Mouse (Mus musculus): ENCODE results near the gene Tgfbr3l. TPM values are rescaled to one million over a fixed set of nuclear protein-coding genes. Genes with fewer than 3 reads are reported as not detected.
"Not testable (repeated sequence)": the region's sequence is repeated elsewhere in the genome, so short reads cannot be mapped to it uniquely, and the experiment has no call there.

Tgfbr3l gene
- total RNA-seq, 1 experiment from 2014 or later, result 1.6 TPM

- ATAC-seq (replicated peaks in 1 of 2; ENCODE audit: insufficient read depth in 1 of 2, low FRiP score in 2 of 2, low TSS enrichment in 1 of 2, low read depth in 1 of 2, poor library complexity in 2 of 2, severe bottlenecking in 2 of 2), result no peak
These were observed 20.1 kb upstream of the Tgfbr3l start for GRCm38 (mm10) chr8:4227919-4228318.

- ATAC-seq (replicated peaks in 1 of 2; ENCODE audit: insufficient read depth in 1 of 2, low FRiP score in 2 of 2, low TSS enrichment in 1 of 2, low read depth in 1 of 2, poor library complexity in 2 of 2, severe bottlenecking in 2 of 2), result no peak
These were observed 18.2 kb upstream of the Tgfbr3l start for GRCm38 (mm10) chr8:4229784-4230183.

- no peak for ATAC-seq (replicated peaks in 1 of 2; ENCODE audit: insufficient read depth in 1 of 2, low FRiP score in 2 of 2, low TSS enrichment in 1 of 2, low read depth in 1 of 2, poor library complexity in 2 of 2, severe bottlenecking in 2 of 2)
These were observed 17.2 kb upstream of the Tgfbr3l start for GRCm38 (mm10) chr8:4230612-4231351.

- peak in 1 of 2 experiments; percentile 0; a peak in 1 of 4 replicates for ATAC-seq (replicated peaks in 1 of 2; ENCODE audit: insufficient read depth in 1 of 2, low FRiP score in 2 of 2, low TSS enrichment in 1 of 2, low read depth in 1 of 2, poor library complexity in 2 of 2, severe bottlenecking in 2 of 2)
These were observed 10.1 kb upstream of the Tgfbr3l start for GRCm38 (mm10) chr8:4237814-4238433.

- peak; percentile 92 to 94 for ATAC-seq (replicated peaks in 1 of 2; ENCODE audit: insufficient read depth in 1 of 2, low FRiP score in 2 of 2, low TSS enrichment in 1 of 2, low read depth in 1 of 2, poor library complexity in 2 of 2, severe bottlenecking in 2 of 2)
These were observed 9.4 kb upstream of the Tgfbr3l start, which contains the start of the genes Map2k7 and Gm49320 for GRCm38 (mm10) chr8:4238434-4239192. TSS of gene Map2k7 (plus strand) at chr8:4238740. TSS of gene Gm49320 (plus strand) at chr8:4238865.

- ATAC-seq (replicated peaks in 1 of 2; ENCODE audit: insufficient read depth in 1 of 2, low FRiP score in 2 of 2, low TSS enrichment in 1 of 2, low read depth in 1 of 2, poor library complexity in 2 of 2, severe bottlenecking in 2 of 2), result peak in 1 of 2 experiments; percentile 8; a peak in 1 of 4 replicates
These were observed 8.7 kb upstream of the Tgfbr3l start for GRCm38 (mm10) chr8:4239193-4239890.

- no peak for ATAC-seq (replicated peaks in 1 of 2; ENCODE audit: insufficient read depth in 1 of 2, low FRiP score in 2 of 2, low TSS enrichment in 1 of 2, low read depth in 1 of 2, poor library complexity in 2 of 2, severe bottlenecking in 2 of 2)
These were observed 3.0 kb upstream of the Tgfbr3l start for GRCm38 (mm10) chr8:4245061-4245460.

- ATAC-seq (replicated peaks in 1 of 2; ENCODE audit: insufficient read depth in 1 of 2, low FRiP score in 2 of 2, low TSS enrichment in 1 of 2, low read depth in 1 of 2, poor library complexity in 2 of 2, severe bottlenecking in 2 of 2), result no peak
These were observed 2.3 kb upstream of the Tgfbr3l start for GRCm38 (mm10) chr8:4245737-4246136.

GRCm38 (mm10) chr8:4247241-4247640 is 773 bp upstream of the Tgfbr3l start:
- ATAC-seq (replicated peaks in 1 of 2; ENCODE audit: insufficient read depth in 1 of 2, low FRiP score in 2 of 2, low TSS enrichment in 1 of 2, low read depth in 1 of 2, poor library complexity in 2 of 2, severe bottlenecking in 2 of 2), result no peak

GRCm38 (mm10) chr8:4249213-4249612 is 1.2 kb downstream of the Tgfbr3l start:
- ATAC-seq (replicated peaks in 1 of 2; ENCODE audit: insufficient read depth in 1 of 2, low FRiP score in 2 of 2, low TSS enrichment in 1 of 2, low read depth in 1 of 2, poor library complexity in 2 of 2, severe bottlenecking in 2 of 2), result no peak

GRCm38 (mm10) chr8:4250306-4250970 is 2.4 kb downstream of the Tgfbr3l start:
- peak; percentile 68 to 80 for ATAC-seq (replicated peaks in 1 of 2; ENCODE audit: insufficient read depth in 1 of 2, low FRiP score in 2 of 2, low TSS enrichment in 1 of 2, low read depth in 1 of 2, poor library complexity in 2 of 2, severe bottlenecking in 2 of 2)

GRCm38 (mm10) chr8:4252116-4252760 is 4.2 kb downstream of the Tgfbr3l start:
- no peak for ATAC-seq (replicated peaks in 1 of 2; ENCODE audit: insufficient read depth in 1 of 2, low FRiP score in 2 of 2, low TSS enrichment in 1 of 2, low read depth in 1 of 2, poor library complexity in 2 of 2, severe bottlenecking in 2 of 2)

- ATAC-seq (replicated peaks in 1 of 2; ENCODE audit: insufficient read depth in 1 of 2, low FRiP score in 2 of 2, low TSS enrichment in 1 of 2, low read depth in 1 of 2, poor library complexity in 2 of 2, severe bottlenecking in 2 of 2), result peak; percentile 85 to 93
These were observed 5.2 kb downstream of the Tgfbr3l start, which contains the start of gene Snapc2 for GRCm38 (mm10) chr8:4252934-4253841. TSS of gene Snapc2 (plus strand) at chr8:4253080.

GRCm38 (mm10) chr8:4254001-4254400 is 6.0 kb downstream of the Tgfbr3l start:
- ATAC-seq (replicated peaks in 1 of 2; ENCODE audit: insufficient read depth in 1 of 2, low FRiP score in 2 of 2, low TSS enrichment in 1 of 2, low read depth in 1 of 2, poor library complexity in 2 of 2, severe bottlenecking in 2 of 2), result no peak

GRCm38 (mm10) chr8:4255471-4255870 is 7.5 kb downstream of the Tgfbr3l start:
- not testable (repeated sequence) for ATAC-seq (replicated peaks in 1 of 2; ENCODE audit: insufficient read depth in 1 of 2, low FRiP score in 2 of 2, low TSS enrichment in 1 of 2, low read depth in 1 of 2, poor library complexity in 2 of 2, severe bottlenecking in 2 of 2)

GRCm38 (mm10) chr8:4256911-4257310 is 8.9 kb downstream of the Tgfbr3l start:
- ATAC-seq (replicated peaks in 1 of 2; ENCODE audit: insufficient read depth in 1 of 2, low FRiP score in 2 of 2, low TSS enrichment in 1 of 2, low read depth in 1 of 2, poor library complexity in 2 of 2, severe bottlenecking in 2 of 2), result no peak

All from hematopoietic stem cell, adult 5-6 weeks (primary cell).